Mouse (Mus musculus) midbrain, embryonic 11.5 days (tissue): ENCODE measurements at regions not wholly inside any gene's neighbourhood (a gene's known extent, or its start where the extent isn't known, plus 50 kb on each side); places are given as distances from the start of the nearest gene placed in this dataset.

Experiments used
- ATAC-seq: fragments of 200-750 bp; cut with Nextera tagmentation; 2 replicates; pipeline ENCODE4 v1.8.0; 2017; ENCODE audit warnings: moderate TSS enrichment, moderate library complexity; ENCODE audit not compliant: low FRiP score
- DNase-seq: peaks from one replicate; pipeline ENCODE4 v3.0.0; 2015; ENCODE audit warnings: low spot score; ENCODE audit errors: missing footprints
- H3K27ac ChIP-seq: fragments of 300-500 bp; sonication (generic); 2 replicates; pipeline ENCODE4 v1.5.1; 2014; ENCODE audit warnings: low read depth, low read length
- H3K27me3 ChIP-seq: fragments of 300-500 bp; sonication (generic); 2 replicates; pipeline ENCODE4 v1.6.1; 2014; ENCODE audit warnings: mild to moderate bottlenecking, low read length, moderate library complexity, mixed read lengths; ENCODE audit not compliant: control insufficient read depth, insufficient read depth
- H3K36me3 ChIP-seq: fragments of 300-500 bp; sonication (generic); 2 replicates; pipeline ENCODE4 v1.6.1; 2014; ENCODE audit warnings: mild to moderate bottlenecking, low read length, moderate library complexity, mixed read lengths; ENCODE audit not compliant: control insufficient read depth, insufficient read depth
- H3K4me1 ChIP-seq: fragments of 300-500 bp; sonication (generic); 2 replicates; pipeline ENCODE4 v1.6.1; 2014; ENCODE audit warnings: low read length; ENCODE audit not compliant: control insufficient read depth, insufficient read depth
- H3K4me2 ChIP-seq: fragments of 300-500 bp; sonication (generic); 2 replicates; pipeline ENCODE4 v1.6.1; 2014; ENCODE audit warnings: mild to moderate bottlenecking, moderate library complexity
- H3K4me3 ChIP-seq: fragments of 300-500 bp; sonication (generic); 2 replicates; pipeline ENCODE4 v1.5.1; 2014; ENCODE audit warnings: low read depth, low read length
- H3K9ac ChIP-seq: fragments of 300-500 bp; sonication (generic); 2 replicates; pipeline ENCODE4 v1.6.1; 2014; ENCODE audit warnings: low read length
- H3K9me3 ChIP-seq: fragments of 300-500 bp; sonication (generic); 2 replicates; pipeline ENCODE4 v1.6.1; 2016; ENCODE audit warnings: low read length; ENCODE audit not compliant: control insufficient read depth
- WGBS: fragments of 180-500 bp; shearing (Covaris S2); extraction: QIAGEN DNeasy Blood & Tissue Kit; methylation state at CpG from one replicate; pipeline ENCODE4 v1.1.7; 2014; 5-methylcytosine and 5-hydroxymethylcytosine counted together

- DNase-seq (peak; percentile 35), ATAC-seq (no peak)
- no peaks in the 10 kb centered on the region for H3K36me3 ChIP-seq
- no peaks in the 10 kb centered on the region for H3K27me3 ChIP-seq
- 85% methylated on average over 6 of the region's 6 CpGs for WGBS
- H3K4me3 ChIP-seq: no peak overlapping the region
- no peaks in the 10 kb centered on the region for H3K4me1 ChIP-seq
- no peaks in the 10 kb centered on the region for H3K9me3 ChIP-seq
- H3K4me2 ChIP-seq: no peak overlapping the region
- H3K27ac ChIP-seq: no peak overlapping the region
- H3K9ac ChIP-seq: no peak overlapping the region
Observed at GRCm38 (mm10) chr2:28395391-28395790, 51.2 kb upstream of the Ppp1r26 start.
